Mouse (Mus musculus): ENCODE measurements at regions not wholly inside any gene's neighbourhood (a gene's known extent, or its start where the extent isn't known, plus 50 kb on each side); places are given as distances from the start of the nearest gene placed in this dataset.

DNA sequence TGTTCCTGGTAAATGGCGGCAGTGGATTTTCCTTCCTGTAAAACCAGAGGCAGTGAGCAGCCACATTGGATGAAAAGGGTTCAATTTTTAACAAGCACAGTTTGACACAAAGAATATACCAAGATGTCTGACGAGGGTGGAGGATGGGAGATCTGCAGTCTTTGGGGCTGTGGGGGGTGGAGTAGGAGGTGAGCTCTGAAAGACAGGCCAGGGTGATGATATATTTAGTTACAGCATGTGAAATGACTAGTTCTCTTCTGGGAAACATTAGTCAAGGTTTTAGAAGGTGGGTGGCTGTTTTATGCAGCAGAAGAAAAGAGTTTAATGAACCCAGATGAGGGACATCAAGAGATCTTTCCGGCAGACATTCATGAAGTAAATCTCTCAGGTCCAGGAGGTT, 170.0 kb upstream of the Rxfp2 start:
- TF ChIP-seq CTCF (IDR thresholded peaks at IDR 0.05; ENCODE audit: control insufficient read depth, insufficient read depth, insufficient read length) (no peak), MAX (IDR thresholded peaks at IDR 0.05) (no peak), MYOD1 (IDR thresholded peaks at IDR 0.05; ENCODE audit: control insufficient read depth, insufficient read length, low read depth) (no peak), USF1 (IDR thresholded peaks at IDR 0.05; ENCODE audit: low read depth) (no peak), FOSL1 (IDR thresholded peaks at IDR 0.05; ENCODE audit: insufficient read depth, low read length, poor library complexity, severe bottlenecking) (no peak), CEBPB (IDR thresholded peaks at IDR 0.05; ENCODE audit: low read depth) (no peak), MYOG (IDR thresholded peaks at IDR 0.05; ENCODE audit: control insufficient read depth, extremely low read depth, insufficient read length) (no peak)
